Mouse (Mus musculus) cortical plate, adult 2 months (tissue): ENCODE data around the gene Gm10772. TPM values are rescaled to one million over a fixed set of nuclear protein-coding genes. Genes with fewer than 3 reads are reported as not detected.
"Not testable (repeated sequence)": the region's sequence is repeated elsewhere in the genome, so short reads cannot be mapped to it uniquely, and the experiment has no call there.

Experiments used
- H3K27ac ChIP-seq: fragments of 200-500 bp; 2 replicates; pipeline ENCODE4 v1.5.1; 2012; ENCODE audit warnings: low read length, control low read depth, inconsistent platforms; ENCODE audit not compliant: insufficient read depth
- H3K4me1 ChIP-seq: fragments of 200-500 bp; 2 replicates; pipeline ENCODE4 v1.6.1; 2011; ENCODE audit warnings: low read length; ENCODE audit not compliant: control insufficient read depth, insufficient read depth
- H3K4me3 ChIP-seq: fragments of 200-500 bp; 2 replicates; pipeline ENCODE4 v1.5.1; 2011; ENCODE audit warnings: mild to moderate bottlenecking, low read length, control low read depth; ENCODE audit not compliant: insufficient read depth
- CTCF ChIP-seq: fragments of 200-500 bp; IDR thresholded peaks from 2 replicates; pipeline ENCODE4 v1.5.1; 2011; ENCODE audit warnings: mild to moderate bottlenecking, control low read depth, low read length; ENCODE audit not compliant: insufficient read depth; ENCODE audit errors: extremely low read depth
- POLR2A ChIP-seq: fragments of 200-500 bp; IDR thresholded peaks from 2 replicates; pipeline ENCODE4 v1.6.1; 2011; ENCODE audit warnings: mild to moderate bottlenecking, low read length, control low read depth; ENCODE audit not compliant: insufficient read depth; ENCODE audit errors: extremely low read depth
- polyA plus RNA-seq: library from polyadenylated mRNA; depleted of rRNA; stranded (reverse); fragments of >200 nt; gene quantifications from 2 replicates; pipeline ENCODE4 v1.2.3, GENCODE M21; 2012; rRNA removed

Gm10772 gene
- not detected in 2 replicates for polyA plus RNA-seq

- H3K4me3 ChIP-seq, H3K27ac ChIP-seq, H3K4me1 ChIP-seq: not testable (repeated sequence)
These were observed at the start of gene Gm10772 for GRCm38 (mm10) chr13:66227473-66227872. Gene Gm10772, minus strand, starts transcription at chr13:66227573.

- H3K4me3 ChIP-seq, H3K4me1 ChIP-seq, H3K27ac ChIP-seq: not testable (repeated sequence)
These were observed 36.5 kb upstream of the Gm10772 start for GRCm38 (mm10) chr13:66263914-66264313.

GRCm38 (mm10) chr13:66263141-66263540 is 35.8 kb upstream of the Gm10772 start:
- not testable (repeated sequence) for H3K4me3 ChIP-seq, H3K27ac ChIP-seq, H3K4me1 ChIP-seq

- no peak overlapping the region for H3K4me3 ChIP-seq
- TF ChIP-seq POLR2A: no peak
- no peak for TF ChIP-seq CTCF
- H3K27ac ChIP-seq: no peak overlapping the region
- H3K4me1 ChIP-seq: no peaks in the 10 kb centered on the region
These were observed 13.0 kb downstream of the Gm10772 start for GRCm38 (mm10) chr13:66214349-66214748.

GRCm38 (mm10) chr13:66213811-66214210 is 13.6 kb downstream of the Gm10772 start:
- H3K4me3 ChIP-seq, H3K27ac ChIP-seq, H3K4me1 ChIP-seq: not testable (repeated sequence)

- not testable (repeated sequence) for H3K4me3 ChIP-seq, H3K27ac ChIP-seq, H3K4me1 ChIP-seq
These were observed 48.2 kb downstream of the Gm10772 start for GRCm38 (mm10) chr13:66179172-66179571.

Other genes with a start within 250 kb of the Gm10772 start
- not detected in 2 replicates for gene Gm10324, start 108.0 kb downstream of the Gm10772 start, polyA plus RNA-seq
- not detected in 2 replicates for gene 2410141K09Rik, start 213.5 kb upstream of the Gm10772 start, polyA plus RNA-seq